Mouse (Mus musculus) T-helper 2 cell (primary cell): ENCODE results near the gene Pdzd2.

Experiments used
- in situ Hi-C: fragments of 300-600 bp; cut with MboI, MseI; formaldehyde crosslinking; loops from one replicate; pipeline ENCODE4 v1.15.1; 2025; ENCODE audit warnings: high pct_unique_total_duplicates

Pdzd2 gene

GRCm38 (mm10) chr15:12739277-12740247, at the start of gene Pdzd2:
Pdzd2 (minus strand) TSS chr15:12739924.
- in situ Hi-C loops = no loop called here

- in situ Hi-C loops = no loop called here
Measured at GRCm38 (mm10) chr15:12789406-12789867, 49.7 kb upstream of the Pdzd2 start.

GRCm38 (mm10) chr15:12788536-12788935, 48.8 kb upstream of the Pdzd2 start:
- in situ Hi-C loops = no loop called here

GRCm38 (mm10) chr15:12781729-12782326, 42.1 kb upstream of the Pdzd2 start:
- in situ Hi-C loops = no loop called here

GRCm38 (mm10) chr15:12781296-12781695, 41.6 kb upstream of the Pdzd2 start:
- in situ Hi-C loops = no loop called here

GRCm38 (mm10) chr15:12774149-12774753, 34.5 kb upstream of the Pdzd2 start:
- in situ Hi-C loops = no loop called here

- in situ Hi-C loops = no loop called here
Measured at GRCm38 (mm10) chr15:12770958-12771357, 31.2 kb upstream of the Pdzd2 start.

GRCm38 (mm10) chr15:12766848-12767247, 27.1 kb upstream of the Pdzd2 start:
- in situ Hi-C loops = loop anchor here (5.0 kb wide), 1 partner anchor 700 kb away; no protein-coding TSS in a partner anchor

- in situ Hi-C loops = no loop called here
Measured at GRCm38 (mm10) chr15:12763147-12763546, 23.4 kb upstream of the Pdzd2 start.

- in situ Hi-C loops = no loop called here
Measured at GRCm38 (mm10) chr15:12762258-12762913, 22.7 kb upstream of the Pdzd2 start.

GRCm38 (mm10) chr15:12760747-12761146, 21.0 kb upstream of the Pdzd2 start:
- in situ Hi-C loops = no loop called here

- in situ Hi-C loops = no loop called here
Measured at GRCm38 (mm10) chr15:12758461-12758860, 18.7 kb upstream of the Pdzd2 start.

GRCm38 (mm10) chr15:12757757-12758156, 18.0 kb upstream of the Pdzd2 start:
- in situ Hi-C loops = no loop called here

GRCm38 (mm10) chr15:12753201-12753600, 13.5 kb upstream of the Pdzd2 start:
- in situ Hi-C loops = no loop called here

- in situ Hi-C loops = no loop called here
Measured at GRCm38 (mm10) chr15:12750963-12751362, 11.2 kb upstream of the Pdzd2 start.

- in situ Hi-C loops = no loop called here
Measured at GRCm38 (mm10) chr15:12749549-12750301, 10.0 kb upstream of the Pdzd2 start.

GRCm38 (mm10) chr15:12742117-12742906, 2.6 kb upstream of the Pdzd2 start:
- in situ Hi-C loops = no loop called here

GRCm38 (mm10) chr15:12738301-12739093, 1.2 kb downstream of the Pdzd2 start:
- in situ Hi-C loops = no loop called here

GRCm38 (mm10) chr15:12735208-12735607, 4.5 kb downstream of the Pdzd2 start:
- in situ Hi-C loops = no loop called here
